Mouse (Mus musculus) activated CD4-positive, CD25-positive, alpha-beta regulatory T cell (primary cell): ENCODE data around the gene AW551984. TPM values are rescaled to one million over a fixed set of nuclear protein-coding genes. Genes with fewer than 3 reads are reported as not detected.

ENCODE experiments used
- polyA plus RNA-seq, 2 experiments: library from polyadenylated mRNA; unstranded; fragments of 100-300 nt; shearing (Covaris generic); gene quantifications; one replicate each; pipeline ENCODE4 v1.2.1; 2017

The AW551984 gene
- polyA plus RNA-seq, result under 1 TPM; 0.08 to 0.60 TPM

GRCm38 (mm10) chr9:39603999-39604453 lies at the start of gene AW551984:
TSS of gene AW551984 (minus strand) at chr9:39604403.

DNA sequence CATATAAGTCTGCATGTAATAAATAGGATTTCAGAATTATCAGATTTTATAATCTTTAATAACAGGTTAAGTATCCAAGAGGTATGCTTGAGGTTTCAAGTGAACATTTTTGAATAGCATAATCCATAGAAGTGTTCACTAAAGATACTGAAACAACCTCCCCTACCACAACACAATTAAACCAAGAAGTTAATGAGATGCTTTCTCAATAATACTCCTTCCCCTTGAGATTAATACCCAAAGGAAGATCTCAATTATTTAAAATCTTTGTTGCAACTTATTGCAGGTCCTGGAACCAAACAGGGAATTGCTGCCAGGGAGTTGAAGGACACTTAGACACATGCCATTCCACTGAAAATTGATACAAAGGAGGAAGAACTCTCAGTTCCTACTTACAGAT lies 40.6 kb upstream of the AW551984 start, which contains the start of gene Olfr961:
Gene Olfr961, plus strand, starts transcription at position 301 of the 400 bp plus-strand sequence.

GRCm38 (mm10) chr9:39621073-39621472 lies 16.9 kb upstream of the AW551984 start, which contains the start of gene Olfr960:
TSS of gene Olfr960 (plus strand) at chr9:39621373.

GRCm38 (mm10) chr9:39610355-39610754 lies 6.2 kb upstream of the AW551984 start, which contains the start of gene Olfr148:
TSS of gene Olfr148 (plus strand) at chr9:39610655.

DNA sequence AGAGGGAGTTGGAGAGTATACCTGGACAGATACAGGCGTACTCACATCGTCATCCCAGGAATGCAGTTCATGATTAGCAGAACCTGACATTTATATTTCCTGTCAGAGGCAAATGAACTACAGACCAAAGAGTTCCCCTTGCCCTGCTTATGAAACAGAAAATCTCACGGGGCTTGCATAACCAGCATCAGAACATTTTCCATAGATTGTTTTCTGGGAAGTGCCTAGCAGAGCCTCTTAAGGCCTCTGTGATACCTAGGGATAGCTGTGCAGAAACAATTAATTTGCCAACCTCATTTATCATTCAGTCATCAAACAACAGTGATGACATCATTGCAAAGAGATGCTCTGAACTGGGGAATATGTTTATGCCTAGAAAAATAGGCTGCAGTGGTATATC lies 28.7 kb downstream of the AW551984 start, which contains the start of gene Olfr959:
Gene Olfr959, minus strand, starts transcription at position 101 of the 400 bp plus-strand sequence.

DNA sequence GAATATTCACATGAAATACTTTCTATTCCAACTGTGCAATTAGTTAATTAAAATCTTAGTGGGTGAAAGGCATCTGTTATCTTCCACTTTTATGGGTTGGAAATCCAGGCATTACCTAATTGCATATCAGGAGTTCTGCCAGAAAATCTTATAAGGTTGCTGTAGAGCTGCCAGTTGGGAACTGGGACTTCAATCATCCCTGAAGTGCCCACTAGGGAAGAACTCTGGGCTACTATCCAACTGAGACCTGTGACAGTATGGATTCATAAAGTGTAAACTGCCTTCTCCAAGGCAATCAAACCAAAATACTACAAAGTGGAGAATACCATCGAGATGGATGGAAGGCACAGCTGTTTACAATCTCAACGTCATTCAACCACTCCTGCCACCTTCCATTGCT lies 50.3 kb downstream of the AW551984 start, which contains the start of gene Olfr958:
Gene Olfr958, minus strand, starts transcription at position 109 of the 400 bp plus-strand sequence.

Other genes with a start within 250 kb of the AW551984 start
- not detected for gene Olfr951, start 217.0 kb downstream of the AW551984 start, polyA plus RNA-seq
- not detected for gene Olfr952, start 177.3 kb downstream of the AW551984 start, polyA plus RNA-seq
- gene Olfr954, start 147.7 kb downstream of the AW551984 start, polyA plus RNA-seq, result not detected
- gene Olfr955, start 132.5 kb downstream of the AW551984 start, polyA plus RNA-seq, result not detected
- gene Olfr44, start 110.4 kb downstream of the AW551984 start, polyA plus RNA-seq, result not detected
- gene Olfr957, start 88.6 kb downstream of the AW551984 start, polyA plus RNA-seq, result not detected
- not detected for gene Olfr958, start 50.3 kb downstream of the AW551984 start, polyA plus RNA-seq
- gene Olfr959, start 28.8 kb downstream of the AW551984 start, polyA plus RNA-seq, result not detected
- not detected for gene Olfr148, start 6.3 kb upstream of the AW551984 start, polyA plus RNA-seq
- gene Olfr960, start 17.0 kb upstream of the AW551984 start, polyA plus RNA-seq, result not detected
- under 1 TPM in 1 of 2 experiments, not detected in 1; 0.52 TPM for gene Olfr961, start 40.7 kb upstream of the AW551984 start, polyA plus RNA-seq
- not detected for gene Olfr963, start 62.8 kb upstream of the AW551984 start, polyA plus RNA-seq
- not detected for gene Olfr149, start 102.7 kb upstream of the AW551984 start, polyA plus RNA-seq
- gene Olfr965, start 107.0 kb upstream of the AW551984 start, polyA plus RNA-seq, result under 1 TPM in 1 of 2 experiments, not detected in 1; 0.12 TPM
- gene Olfr150, start 126.6 kb upstream of the AW551984 start, polyA plus RNA-seq, result under 1 TPM in 1 of 2 experiments, not detected in 1; 0.17 TPM
- under 1 TPM in 1 of 2 experiments, not detected in 1; 0.15 TPM for gene Olfr967, start 141.8 kb upstream of the AW551984 start, polyA plus RNA-seq
- gene Olfr968, start 178.8 kb upstream of the AW551984 start, polyA plus RNA-seq, result under 1 TPM in 1 of 2 experiments, not detected in 1; 0.45 TPM
- gene Olfr969, start 186.5 kb upstream of the AW551984 start, polyA plus RNA-seq, result under 1 TPM in 1 of 2 experiments, not detected in 1; 0.39 TPM
- not detected for gene Olfr970, start 204.5 kb upstream of the AW551984 start, polyA plus RNA-seq
- under 1 TPM in 1 of 2 experiments, not detected in 1; 0.18 TPM for gene Olfr971, start 232.5 kb upstream of the AW551984 start, polyA plus RNA-seq